Mouse (Mus musculus) MEL (cell line): Measurements from ENCODE around the gene Anapc11. TPM values are rescaled to one million over a fixed set of nuclear protein-coding genes. Genes with fewer than 3 reads are reported as not detected.

Experiments used
- DNase-seq: peaks from one replicate; pipeline ENCODE4 v3.0.0; 2011; ENCODE audit warnings: low read depth, low spot score
- H3K27ac ChIP-seq: 2 replicates; pipeline ENCODE4 v1.5.1; 2012; ENCODE audit warnings: low read depth, mild to moderate bottlenecking, control low read depth, low read length, moderate library complexity; ENCODE audit not compliant: control insufficient read depth
- H3K27me3 ChIP-seq, 2 experiments: fragments of 150-350 bp in 1 of 2; sonication (generic) in 1 of 2; 2 replicates each; pipeline ENCODE4 v1.6.1; 2012; ENCODE audit warnings: low read length in 2 of 2, mild to moderate bottlenecking in 2 of 2, improper control_type of control experiment in 1 of 2, moderate library complexity in 1 of 2; ENCODE audit not compliant: insufficient read depth in 2 of 2, control insufficient read depth in 1 of 2
- H3K36me3 ChIP-seq, 2 experiments: 2 replicates each; pipeline ENCODE4 v1.6.1; 2012 to 2014; ENCODE audit warnings: low read length in 2 of 2, improper control_type of control experiment in 1 of 2, inconsistent platforms in 1 of 2, mild to moderate bottlenecking in 1 of 2; ENCODE audit not compliant: insufficient read depth in 2 of 2, control insufficient read depth in 1 of 2
- H3K4me1 ChIP-seq, 2 experiments: fragments of 150-350 bp in 1 of 2; sonication (generic) in 1 of 2; 2 replicates each; pipeline ENCODE4 v1.6.1; 2012; ENCODE audit warnings: low read length in 2 of 2, improper control_type of control experiment in 1 of 2, mild to moderate bottlenecking in 1 of 2; ENCODE audit not compliant: insufficient read depth in 2 of 2, control insufficient read depth in 1 of 2
- H3K4me3 ChIP-seq, 2 experiments: fragments of 150-350 bp in 1 of 2; sonication (generic) in 1 of 2; 2 replicates each; pipeline ENCODE4 v1.5.1; 2012; ENCODE audit warnings: low read depth in 2 of 2, low read length in 2 of 2, mild to moderate bottlenecking in 2 of 2, moderate library complexity in 2 of 2, control low read depth in 1 of 2, improper control_type of control experiment in 1 of 2; ENCODE audit not compliant: control insufficient read depth in 1 of 2, insufficient read depth in 1 of 2
- H3K79me2 ChIP-seq: 2 replicates; pipeline ENCODE4 v1.6.1; 2012; ENCODE audit warnings: mild to moderate bottlenecking, low read length, moderate library complexity; ENCODE audit not compliant: control insufficient read depth, poor library complexity, insufficient read depth
- H3K9ac ChIP-seq: 2 replicates; pipeline ENCODE4 v1.6.1; 2012; ENCODE audit warnings: low read depth, mild to moderate bottlenecking, control low read depth, low read length, moderate library complexity; ENCODE audit not compliant: control insufficient read depth, poor library complexity, severe bottlenecking
- H3K9me3 ChIP-seq: fragments of 150-350 bp; sonication (generic); replicated peaks from 2 replicates; pipeline ENCODE4 v1.6.1; 2012; ENCODE audit warnings: mild to moderate bottlenecking, low read length, improper control_type of control experiment, moderate library complexity; ENCODE audit not compliant: insufficient read depth
- BHLHE40 ChIP-seq: IDR thresholded peaks from 2 replicates; pipeline ENCODE4 v1.6.1; 2012; ENCODE audit warnings: low read depth, mild to moderate bottlenecking, inconsistent platforms, low read length, improper control_type of control experiment, borderline replicate concordance
- CHD2 ChIP-seq: IDR thresholded peaks from 2 replicates; pipeline ENCODE4 v1.6.1; 2011; ENCODE audit warnings: low read length, improper control_type of control experiment
- ETS1 ChIP-seq: IDR thresholded peaks from 2 replicates; pipeline ENCODE4 v1.6.1; 2012; ENCODE audit warnings: low read depth, mild to moderate bottlenecking, inconsistent platforms, low read length, improper control_type of control experiment, moderate library complexity
- HCFC1 ChIP-seq: IDR thresholded peaks from 2 replicates; pipeline ENCODE4 v1.6.1; 2012; ENCODE audit warnings: low read depth, mild to moderate bottlenecking, inconsistent platforms, low read length, improper control_type of control experiment, moderate library complexity
- KAT2A ChIP-seq: conservative IDR thresholded peaks from 2 replicates; pipeline ENCODE4 v1.6.1; 2012; ENCODE audit warnings: low read depth, low read length, improper control_type of control experiment, inconsistent platforms
- MAX ChIP-seq: IDR thresholded peaks from 2 replicates; pipeline ENCODE4 v1.6.1; 2011; ENCODE audit warnings: low read length, improper control_type of control experiment
- MAZ ChIP-seq: IDR thresholded peaks from 2 replicates; pipeline ENCODE4 v1.6.1; 2012; ENCODE audit warnings: low read depth, mild to moderate bottlenecking, inconsistent platforms, low read length, improper control_type of control experiment
- MEF2A ChIP-seq: IDR thresholded peaks from 2 replicates; pipeline ENCODE4 v1.6.1; 2014; ENCODE audit warnings: low read depth, mild to moderate bottlenecking, inconsistent platforms, low read length, improper control_type of control experiment; ENCODE audit not compliant: poor library complexity, insufficient replicate concordance, severe bottlenecking; ENCODE audit errors: extremely low read depth
- MXI1 ChIP-seq: IDR thresholded peaks from 2 replicates; pipeline ENCODE4 v1.6.1; 2011; ENCODE audit warnings: mild to moderate bottlenecking, low read depth, low read length, improper control_type of control experiment
- MYB ChIP-seq: IDR thresholded peaks from 2 replicates; pipeline ENCODE4 v1.6.1; 2011; ENCODE audit warnings: mild to moderate bottlenecking, low read depth, low read length, improper control_type of control experiment
- NELFE ChIP-seq: IDR thresholded peaks from 2 replicates; pipeline ENCODE4 v1.6.1; 2011; ENCODE audit warnings: low read depth, low read length, improper control_type of control experiment
- POLR2A ChIP-seq, 2 experiments: IDR thresholded peaks; 2 replicates each; pipeline ENCODE4 v1.6.1; 2011 to 2012; ENCODE audit warnings: low read length in 2 of 2, mild to moderate bottlenecking in 2 of 2, control low read depth in 1 of 2, improper control_type of control experiment in 1 of 2, low read depth in 1 of 2, moderate library complexity in 1 of 2; ENCODE audit not compliant: control insufficient read depth in 1 of 2, insufficient read depth in 1 of 2, poor library complexity in 1 of 2
- POLR2AphosphoS2 ChIP-seq: IDR thresholded peaks from 2 replicates; pipeline ENCODE4 v1.6.1; 2011; ENCODE audit warnings: low read length, improper control_type of control experiment
- POLR2AphosphoS5 ChIP-seq: IDR thresholded peaks from 2 replicates; pipeline ENCODE4 v1.6.1; 2012; ENCODE audit warnings: low read depth, borderline replicate concordance, mild to moderate bottlenecking, inconsistent platforms, low read length, moderate library complexity, mixed read lengths
- RAD21 ChIP-seq: IDR thresholded peaks from 2 replicates; pipeline ENCODE4 v1.6.1; 2011; ENCODE audit warnings: mild to moderate bottlenecking, low read depth, low read length, improper control_type of control experiment
- RCOR1 ChIP-seq: IDR thresholded peaks from 2 replicates; pipeline ENCODE4 v1.6.1; 2012; ENCODE audit warnings: low read depth, mild to moderate bottlenecking, inconsistent platforms, low read length, improper control_type of control experiment
- SIN3A ChIP-seq: IDR thresholded peaks from 2 replicates; pipeline ENCODE4 v1.6.1; 2012; ENCODE audit warnings: low read length, improper control_type of control experiment, inconsistent platforms
- SMC3 ChIP-seq: IDR thresholded peaks from 2 replicates; pipeline ENCODE4 v1.6.1; 2011; ENCODE audit warnings: low read depth, low read length, improper control_type of control experiment
- TCF12 ChIP-seq: IDR thresholded peaks from 2 replicates; pipeline ENCODE4 v1.6.1; 2014; ENCODE audit warnings: low read depth, mild to moderate bottlenecking, inconsistent platforms, low read length, improper control_type of control experiment, moderate library complexity
- ZC3H11A ChIP-seq: IDR thresholded peaks from 2 replicates; pipeline ENCODE4 v1.6.1; 2012; ENCODE audit warnings: low read depth, mild to moderate bottlenecking, inconsistent platforms, low read length, improper control_type of control experiment
- ZNF384 ChIP-seq: IDR thresholded peaks from 2 replicates; pipeline ENCODE4 v1.6.1; 2012; ENCODE audit warnings: low read depth, mild to moderate bottlenecking, inconsistent platforms, low read length, improper control_type of control experiment
- polyA plus RNA-seq, 2 experiments: library from polyadenylated mRNA; stranded (reverse) in 1 of 2; unstranded in 1 of 2; fragments of >175 nt in 1 of 2; fragments of >200 nt in 1 of 2; gene quantifications; 2 replicates each; pipeline versions ENCODE4 v1.2.1 to v1.2.4; 2012; ENCODE audit warnings: low replicate concordance in 2 of 2, low read depth in 1 of 2; ENCODE audit not compliant: insufficient read length in 2 of 2, insufficient read depth in 1 of 2, missing spikeins in 1 of 2
- total RNA-seq: library from RNA; depleted of rRNA; stranded (reverse); fragments of 300-350 nt; gene quantifications from 2 replicates; pipeline ENCODE4 v1.2.3, GENCODE M21; 2012

The Anapc11 gene
- total and polyA plus RNA-seq, 3 experiments, result 120 to 130 TPM; not detected in 1

DNA sequence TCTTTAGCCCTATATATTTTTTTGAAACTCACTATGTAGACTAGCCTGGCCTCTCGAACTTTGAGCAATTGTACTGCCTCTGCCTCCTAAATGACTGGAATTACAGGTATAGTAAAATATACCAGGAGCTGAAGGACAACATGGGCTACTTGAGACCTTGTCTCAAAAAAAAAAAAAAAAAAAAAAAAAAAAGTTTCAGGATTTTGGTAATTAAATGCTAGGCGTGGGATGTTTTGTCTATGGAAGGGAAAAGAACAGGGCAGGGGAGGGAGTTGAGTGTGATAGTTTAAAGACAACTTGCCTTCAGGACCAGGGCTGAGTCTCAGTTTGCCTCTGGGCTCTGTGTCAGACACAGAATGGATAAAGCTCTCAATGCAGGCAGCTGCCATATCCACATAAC, 23.2 kb upstream of the Anapc11 start:
- no peaks in the 10 kb centered on the region for H3K27me3 ChIP-seq
- peaks cover 8 to 33% of the 10 kb centered on the region in 2 experiments for H3K36me3 ChIP-seq
- TF ChIP-seq MAZ (no peak), HCFC1 (no peak), POLR2A (IDR thresholded peaks at IDR 0.05; ENCODE audit: control insufficient read depth in 1 of 2, insufficient read depth in 1 of 2, low read depth in 1 of 2, low read length in 2 of 2, poor library complexity in 1 of 2) (peak in 1 of 2 experiments; percentile 10; a peak in 1 of 4 replicates), MAX (no peak), CHD2 (no peak), BHLHE40 (no peak), SMC3 (no peak), POLR2AphosphoS5 (no peak), ZC3H11A (no peak), MYB (no peak), RCOR1 (no peak), SIN3A (no peak), ZNF384 (peak; percentile 79)
- no peak for DNase-seq
- H3K27ac ChIP-seq, result no peak overlapping the region; the same call in 1 of the 2 replicates
- no peaks in the 10 kb centered on the region for H3K9me3 ChIP-seq
- H3K4me3 ChIP-seq, result no peak overlapping the region; a peak in 1 of 4 replicates
- peak overlapping the region; percentile 92 for H3K9ac ChIP-seq
- H3K4me1 ChIP-seq, result peaks cover 8 to 22% of the 10 kb centered on the region in 2 experiments
- H3K79me2 ChIP-seq, result peaks cover 51% of the 10 kb centered on the region

DNA sequence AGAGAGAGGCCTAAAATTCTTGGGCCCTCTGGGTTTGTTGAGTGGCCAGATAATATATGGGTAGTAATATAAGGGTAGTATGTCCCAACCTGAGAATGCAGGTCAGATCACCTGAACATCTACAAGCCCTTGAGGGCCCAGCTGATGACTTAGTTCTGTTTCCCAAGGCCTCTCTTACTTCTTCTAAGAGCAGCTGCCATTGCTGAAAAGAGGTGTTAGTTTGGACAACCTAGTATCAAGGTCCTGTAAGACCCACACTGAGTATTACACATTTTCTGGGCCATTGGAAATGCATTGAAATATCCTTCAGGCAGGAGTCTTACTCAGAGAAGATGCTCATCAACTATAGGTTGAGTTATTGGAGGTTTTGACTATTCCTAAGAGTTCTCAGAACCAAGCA, 22.3 kb upstream of the Anapc11 start:
- peaks cover 54% of the 10 kb centered on the region for H3K79me2 ChIP-seq
- H3K27ac ChIP-seq, result no peak overlapping the region
- no peaks in the 10 kb centered on the region for H3K27me3 ChIP-seq
- H3K4me3 ChIP-seq, result no peak overlapping the region
- peaks cover 4 to 27% of the 10 kb centered on the region in 2 experiments for H3K36me3 ChIP-seq
- H3K4me1 ChIP-seq, result peaks cover 8 to 23% of the 10 kb centered on the region in 2 experiments
- no peaks in the 10 kb centered on the region for H3K9me3 ChIP-seq
- peak; percentile 50 for DNase-seq
- TF ChIP-seq KAT2A (no peak), POLR2AphosphoS5 (no peak), RAD21 (no peak), MEF2A (no peak), NELFE (no peak), SMC3 (no peak), TCF12 (no peak), POLR2A (IDR thresholded peaks at IDR 0.05; ENCODE audit: control insufficient read depth in 1 of 2, insufficient read depth in 1 of 2, low read depth in 1 of 2, low read length in 2 of 2, poor library complexity in 1 of 2) (no peak), MXI1 (no peak), POLR2AphosphoS2 (no peak; the same call in 1 of the 2 replicates), ETS1 (no peak), HCFC1 (no peak), RCOR1 (no peak)
- no peak overlapping the region for H3K9ac ChIP-seq
